Mouse (Mus musculus): ENCODE results near the gene Hkdc1. TPM values are rescaled to one million over a fixed set of nuclear protein-coding genes. Genes with fewer than 3 reads are reported as not detected.

Gene Hkdc1
- polyA plus RNA-seq, 1 experiment = 0.04 TPM

- 68% methylated on average over 9 of the region's 9 CpGs for WGBS
- DNase-seq (ENCODE audit: low read depth in 1 of 2, low spot score in 2 of 2) = no peak
- Histone ChIP-seq H3K4me1 (ENCODE audit: control insufficient read depth, insufficient read depth, insufficient read length) (peaks cover 8% of the 10 kb centered on the region; the same call in 1 of the 2 replicates), H3K27me3 (ENCODE audit: control insufficient read depth, insufficient read depth, low read length) (no peaks in the 10 kb centered on the region), H3K4me3 (ENCODE audit: extremely low read depth, insufficient read depth, insufficient read length) (no peak overlapping the region), H3K27ac (ENCODE audit: insufficient read depth, low read length) (no peak overlapping the region), H3K36me3 (ENCODE audit: control insufficient read depth, insufficient read depth, low read length) (no peaks in the 10 kb centered on the region)
- TF ChIP-seq POLR2A (IDR thresholded peaks at IDR 0.05; ENCODE audit: low read depth, low read length) (no peak), CTCF (IDR thresholded peaks at IDR 0.05; ENCODE audit: extremely low read depth, insufficient read depth, insufficient read length, insufficient replicate concordance) (no peak)
Measured at GRCm38 (mm10) chr10:62338176-62338575, 84.1 kb downstream of the Hkdc1 start.

- no peak for DNase-seq (ENCODE audit: low read depth in 1 of 2, low spot score in 2 of 2)
- Histone ChIP-seq H3K27me3 (ENCODE audit: control insufficient read depth, insufficient read depth, low read length) (no peaks in the 10 kb centered on the region), H3K4me1 (ENCODE audit: control insufficient read depth, insufficient read depth, insufficient read length) (peaks cover 8% of the 10 kb centered on the region; the same call in 1 of the 2 replicates), H3K36me3 (ENCODE audit: control insufficient read depth, insufficient read depth, low read length) (no peaks in the 10 kb centered on the region), H3K27ac (ENCODE audit: insufficient read depth, low read length) (no peak overlapping the region), H3K4me3 (ENCODE audit: extremely low read depth, insufficient read depth, insufficient read length) (no peak overlapping the region)
- WGBS = 37% methylated on average over 12 of the region's 12 CpGs
- TF ChIP-seq CTCF (IDR thresholded peaks at IDR 0.05; ENCODE audit: extremely low read depth, insufficient read depth, insufficient read length, insufficient replicate concordance) (no peak), POLR2A (IDR thresholded peaks at IDR 0.05; ENCODE audit: low read depth, low read length) (no peak)
Measured at GRCm38 (mm10) chr10:62336601-62337578, 85.4 kb downstream of the Hkdc1 start.

- Histone ChIP-seq H3K27me3 (ENCODE audit: control insufficient read depth, insufficient read depth, low read length) (no peaks in the 10 kb centered on the region), H3K4me3 (ENCODE audit: extremely low read depth, insufficient read depth, insufficient read length) (no peak overlapping the region), H3K36me3 (ENCODE audit: control insufficient read depth, insufficient read depth, low read length) (no peaks in the 10 kb centered on the region), H3K4me1 (ENCODE audit: control insufficient read depth, insufficient read depth, insufficient read length) (peaks cover 4% of the 10 kb centered on the region; the same call in 1 of the 2 replicates), H3K27ac (ENCODE audit: insufficient read depth, low read length) (no peak overlapping the region)
- WGBS = 48% methylated on average over 6 of the region's 6 CpGs
- DNase-seq (ENCODE audit: low read depth in 1 of 2, low spot score in 2 of 2) = no peak
- TF ChIP-seq POLR2A (IDR thresholded peaks at IDR 0.05; ENCODE audit: low read depth, low read length) = no peak
- no peak for TF ChIP-seq CTCF (IDR thresholded peaks at IDR 0.05; ENCODE audit: extremely low read depth, insufficient read depth, insufficient read length, insufficient replicate concordance)
Measured at GRCm38 (mm10) chr10:62335423-62335776, 86.9 kb downstream of the Hkdc1 start.

GRCm38 (mm10) chr10:62334686-62335422 lies 87.4 kb downstream of the Hkdc1 start:
- TF ChIP-seq POLR2A (IDR thresholded peaks at IDR 0.05; ENCODE audit: low read depth, low read length) = no peak
- no peak for TF ChIP-seq CTCF (IDR thresholded peaks at IDR 0.05; ENCODE audit: extremely low read depth, insufficient read depth, insufficient read length, insufficient replicate concordance)
- 75% methylated on average over 20 of the region's 20 CpGs for WGBS
- Histone ChIP-seq H3K27me3 (ENCODE audit: control insufficient read depth, insufficient read depth, low read length) (no peaks in the 10 kb centered on the region), H3K36me3 (ENCODE audit: control insufficient read depth, insufficient read depth, low read length) (no peaks in the 10 kb centered on the region), H3K4me1 (ENCODE audit: control insufficient read depth, insufficient read depth, insufficient read length) (peaks cover 4% of the 10 kb centered on the region; the same call in 1 of the 2 replicates), H3K4me3 (ENCODE audit: extremely low read depth, insufficient read depth, insufficient read length) (no peak overlapping the region), H3K27ac (ENCODE audit: insufficient read depth, low read length) (no peak overlapping the region)
- DNase-seq (ENCODE audit: low read depth in 1 of 2, low spot score in 2 of 2) = no peak

GRCm38 (mm10) chr10:62333269-62333668 lies 89.0 kb downstream of the Hkdc1 start:
- Histone ChIP-seq H3K27me3 (ENCODE audit: control insufficient read depth, insufficient read depth, low read length) (no peaks in the 10 kb centered on the region), H3K27ac (ENCODE audit: insufficient read depth, low read length) (no peak overlapping the region), H3K4me3 (ENCODE audit: extremely low read depth, insufficient read depth, insufficient read length) (no peak overlapping the region), H3K4me1 (ENCODE audit: control insufficient read depth, insufficient read depth, insufficient read length) (no peaks in the 10 kb centered on the region), H3K36me3 (ENCODE audit: control insufficient read depth, insufficient read depth, low read length) (no peaks in the 10 kb centered on the region)
- TF ChIP-seq POLR2A (IDR thresholded peaks at IDR 0.05; ENCODE audit: low read depth, low read length) = no peak
- TF ChIP-seq CTCF (IDR thresholded peaks at IDR 0.05; ENCODE audit: extremely low read depth, insufficient read depth, insufficient read length, insufficient replicate concordance) = no peak
- WGBS = 85% methylated on average over 14 of the region's 14 CpGs
- DNase-seq (ENCODE audit: low read depth in 1 of 2, low spot score in 2 of 2) = no peak

Other genes with a start within 250 kb of the Hkdc1 start
- 39.2 and 46.1 TPM in 2 replicates for gene Tspan15, start 191.2 kb downstream of the Hkdc1 start, polyA plus RNA-seq (2012; rRNA removed)
- not detected in 2 replicates for gene Tacr2, start 170.1 kb downstream of the Hkdc1 start, polyA plus RNA-seq (2012; rRNA removed)
- gene Hk1, start 42.6 kb downstream of the Hkdc1 start, polyA plus RNA-seq (2012; rRNA removed) = 31.0 and 38.5 TPM in 2 replicates
- not detected in 2 replicates for gene 4930507D05Rik, start 27.0 kb upstream of the Hkdc1 start, polyA plus RNA-seq (2012; rRNA removed)
- gene Supv3l1, start 27.2 kb upstream of the Hkdc1 start, polyA plus RNA-seq (2012; rRNA removed) = 8.0 and 10.4 TPM in 2 replicates
- 4.0 and 5.6 TPM in 2 replicates for gene Vps26a, start 64.3 kb upstream of the Hkdc1 start, polyA plus RNA-seq (2012; rRNA removed)
- 65.7 and 76.3 TPM in 2 replicates for gene Srgn, start 105.0 kb upstream of the Hkdc1 start, polyA plus RNA-seq (2012; rRNA removed)
- 16.8 and 23.5 TPM in 2 replicates for gene Kif1bp, start 156.0 kb upstream of the Hkdc1 start, polyA plus RNA-seq (2012; rRNA removed)
- gene Ddx21, start 179.8 kb upstream of the Hkdc1 start, polyA plus RNA-seq (2012; rRNA removed) = 10.3 and 11.8 TPM in 2 replicates
- gene Ddx50, start 228.7 kb upstream of the Hkdc1 start, polyA plus RNA-seq (2012; rRNA removed) = 6.1 and 6.4 TPM in 2 replicates

Data from spleen, adult 2 months (tissue).